Mouse (Mus musculus) bone marrow, adult 2 months (tissue): Measurements from ENCODE around the gene Ubqln4.

Source experiments
- CTCF ChIP-seq: fragments of 200-500 bp; IDR thresholded peaks from 2 replicates; pipeline ENCODE4 v1.5.1; 2011; ENCODE audit warnings: low read length, control low read depth; ENCODE audit not compliant: control insufficient read depth, insufficient read depth
- POLR2A ChIP-seq: fragments of 200-500 bp; IDR thresholded peaks from 2 replicates; pipeline ENCODE4 v1.6.1; 2011; ENCODE audit warnings: low read depth, mild to moderate bottlenecking, control low read depth, low read length, borderline replicate concordance; ENCODE audit not compliant: control insufficient read depth

DNA sequence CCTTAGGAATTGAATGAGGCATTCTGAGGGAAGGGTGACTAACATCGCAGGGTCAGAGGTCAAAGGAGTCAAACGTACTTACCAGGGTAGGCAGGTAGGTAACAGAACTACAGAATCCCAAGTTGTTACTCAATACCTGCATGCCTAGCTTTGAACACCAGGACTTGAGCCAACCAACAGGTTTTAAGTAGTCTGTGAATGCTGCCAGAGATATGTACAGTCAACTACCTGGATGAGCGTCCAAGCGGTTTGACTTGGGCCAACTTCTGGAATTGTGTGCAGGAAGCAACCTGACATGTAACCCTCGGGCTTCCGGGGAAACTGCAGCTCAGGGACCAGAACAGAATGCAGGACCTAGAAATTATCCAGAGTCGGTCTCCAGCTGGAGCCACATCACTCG is 30.5 kb upstream of the Ubqln4 start:
- no peak for TF ChIP-seq POLR2A
- TF ChIP-seq CTCF: no peak
